Mouse (Mus musculus) liver, postnatal 0 days (tissue): ENCODE data around the gene Gm20604. TPM values are rescaled to one million over a fixed set of nuclear protein-coding genes. Genes with fewer than 3 reads are reported as not detected.

ENCODE experiments used
- ATAC-seq: fragments of 200-750 bp; cut with Nextera tagmentation; 2 replicates; pipeline ENCODE4 v1.8.0; 2017; ENCODE audit warnings: mild to moderate bottlenecking, moderate library complexity
- DNase-seq: peaks from one replicate; pipeline ENCODE4 v3.0.0-alpha.2; 2016
- H3K27ac ChIP-seq: fragments of 300-500 bp; sonication (generic); 2 replicates; pipeline ENCODE4 v1.5.1; 2014; ENCODE audit warnings: antibody characterized with exemption, moderate library complexity, mild to moderate bottlenecking, low read depth
- H3K27me3 ChIP-seq: fragments of 300-500 bp; sonication (generic); 2 replicates; pipeline ENCODE4 v1.6.1; 2014; ENCODE audit warnings: low read length, control low read depth, mixed read lengths; ENCODE audit not compliant: insufficient read depth
- H3K36me3 ChIP-seq: fragments of 300-500 bp; sonication (generic); replicated peaks from 2 replicates; pipeline ENCODE4 v1.6.1; 2014; ENCODE audit warnings: mild to moderate bottlenecking, control low read depth, low read length, moderate library complexity, mixed read lengths; ENCODE audit not compliant: insufficient read depth
- H3K4me1 ChIP-seq: fragments of 300-500 bp; sonication (generic); 2 replicates; pipeline ENCODE4 v1.6.1; 2014; ENCODE audit warnings: antibody characterized with exemption, mild to moderate bottlenecking, control low read depth; ENCODE audit not compliant: insufficient read depth
- H3K4me2 ChIP-seq: fragments of 300-500 bp; sonication (generic); 2 replicates; pipeline ENCODE4 v1.6.1; 2014; ENCODE audit warnings: low read depth, mild to moderate bottlenecking, low read length, moderate library complexity, mixed read lengths
- H3K4me3 ChIP-seq: fragments of 300-500 bp; sonication (generic); 2 replicates; pipeline ENCODE4 v1.5.1; 2014; ENCODE audit warnings: low read depth, low read length
- H3K9ac ChIP-seq: fragments of 300-500 bp; sonication (generic); replicated peaks from 2 replicates; pipeline ENCODE4 v1.6.1; 2014; ENCODE audit warnings: mild to moderate bottlenecking, moderate library complexity
- H3K9me3 ChIP-seq: fragments of 300-500 bp; sonication (generic); 2 replicates; pipeline ENCODE4 v1.6.1; 2016; ENCODE audit warnings: mild to moderate bottlenecking, control low read depth, low read length, mixed read lengths
- CTCF ChIP-seq: sonication (generic); IDR thresholded peaks from 2 replicates; pipeline ENCODE4 v1.5.1; 2016; ENCODE audit warnings: antibody characterized with exemption, low read depth
- EP300 ChIP-seq: IDR thresholded peaks from 2 replicates; pipeline ENCODE4 v1.6.1; 2016; ENCODE audit warnings: antibody characterized with exemption, low read depth, mild to moderate bottlenecking
- WGBS: fragments of 180-500 bp; shearing (Covaris S2); extraction: QIAGEN DNeasy Blood & Tissue Kit; methylation state at CpG from one replicate; pipeline ENCODE4 v1.1.7; 2014; ENCODE audit not compliant: insufficient replicate concordance; 5-methylcytosine and 5-hydroxymethylcytosine counted together
- polyA plus RNA-seq: library from polyadenylated mRNA; unstranded; fragments of >200 nt; fragmentation: Nextera tagmentation; extraction: Ambion mirVana; gene quantifications from 2 replicates; pipeline ENCODE4 v1.2.1, GENCODE M21; 2015

The Gm20604 gene
- polyA plus RNA-seq, 1 experiment from 2014 or later = 5.2 TPM

- Histone ChIP-seq H3K27ac (peak overlapping the region; percentile 92; the same call in 1 of the 2 replicates), H3K27me3 (no peaks in the 10 kb centered on the region), H3K4me2 (peak overlapping the region; percentile 81), H3K36me3 (peaks cover 4% of the 10 kb centered on the region; the same call in 1 of the 2 replicates), H3K9ac (no peak overlapping the region), H3K9me3 (no peaks in the 10 kb centered on the region), H3K4me1 (peaks cover 19% of the 10 kb centered on the region), H3K4me3 (peak overlapping the region; percentile 67)
- DNase-seq = peak; percentile 31
- WGBS = 29% methylated on average over 6 of the region's 6 CpGs
- TF ChIP-seq EP300 (no peak), CTCF (peak; percentile 31; the same call in 1 of the 2 replicates)
- ATAC-seq = no peak
These were observed 13.6 kb downstream of the Gm20604 start for GRCm38 (mm10) chr12:102744839-102745238.

GRCm38 (mm10) chr12:102743589-102744574, 14.6 kb downstream of the Gm20604 start, which contains the start of the genes Moap1 and Tmem251:
Gene Moap1 (minus strand): TSS chr12:102743661.
Gene Tmem251 (plus strand): TSS chr12:102743762.
- Histone ChIP-seq H3K27me3 (no peaks in the 10 kb centered on the region), H3K4me1 (peaks cover 19% of the 10 kb centered on the region), H3K9me3 (no peaks in the 10 kb centered on the region), H3K9ac (peak within 1 kb of the TSS; percentile 75), H3K36me3 (no peaks in the 10 kb centered on the region; the same call in 1 of the 2 replicates), H3K4me2 (peak within 1 kb of the TSS; percentile 81), H3K27ac (peak within 1 kb of the TSS; percentile 92), H3K4me3 (peak within 1 kb of the TSS; percentile 67)
- DNase-seq (peak; percentile 93), ATAC-seq (peak; percentile 97)
- no peak for TF ChIP-seq EP300
- no peak for TF ChIP-seq CTCF
- WGBS = 1% methylated on average over 59 of the region's 63 CpGs

GRCm38 (mm10) chr12:102743036-102743588, 15.4 kb downstream of the Gm20604 start:
- Histone ChIP-seq H3K9ac (peak overlapping the region; percentile 75), H3K36me3 (no peaks in the 10 kb centered on the region), H3K4me2 (peak overlapping the region; percentile 81), H3K4me3 (peak overlapping the region; percentile 67), H3K9me3 (no peaks in the 10 kb centered on the region), H3K27ac (peak overlapping the region; percentile 92), H3K27me3 (no peaks in the 10 kb centered on the region), H3K4me1 (peaks cover 19% of the 10 kb centered on the region)
- ATAC-seq (peak; percentile 55), DNase-seq (no peak)
- WGBS = 2% methylated on average over 33 of the region's 33 CpGs
- TF ChIP-seq CTCF (no peak), EP300 (no peak)

GRCm38 (mm10) chr12:102742056-102742455, 16.4 kb downstream of the Gm20604 start:
- DNase-seq (no peak), ATAC-seq (no peak)
- TF ChIP-seq CTCF = no peak
- TF ChIP-seq EP300 = no peak
- 69% methylated on average over 7 of the region's 7 CpGs for WGBS
- Histone ChIP-seq H3K9me3 (no peaks in the 10 kb centered on the region), H3K4me2 (no peak overlapping the region), H3K4me3 (no peak overlapping the region), H3K9ac (no peak overlapping the region), H3K36me3 (no peaks in the 10 kb centered on the region), H3K27me3 (no peaks in the 10 kb centered on the region), H3K27ac (no peak overlapping the region), H3K4me1 (peaks cover 19% of the 10 kb centered on the region)

GRCm38 (mm10) chr12:102740285-102740684, 18.2 kb downstream of the Gm20604 start:
- Histone ChIP-seq H3K4me2 (no peak overlapping the region), H3K9me3 (no peaks in the 10 kb centered on the region), H3K4me3 (no peak overlapping the region), H3K9ac (no peak overlapping the region), H3K4me1 (peaks cover 14% of the 10 kb centered on the region), H3K27me3 (no peaks in the 10 kb centered on the region), H3K36me3 (no peaks in the 10 kb centered on the region), H3K27ac (no peak overlapping the region)
- DNase-seq (no peak), ATAC-seq (no peak)
- WGBS = 61% methylated on average over 3 of the region's 3 CpGs
- TF ChIP-seq EP300 (no peak), CTCF (peak; percentile 67)

GRCm38 (mm10) chr12:102739096-102739495, 19.4 kb downstream of the Gm20604 start:
- H3K4me2 ChIP-seq = no peak overlapping the region
- TF ChIP-seq CTCF (no peak), EP300 (no peak)
- 81% methylated on average over 5 of the region's 5 CpGs for WGBS
- peaks cover 8% of the 10 kb centered on the region for H3K4me1 ChIP-seq
- DNase-seq (no peak), ATAC-seq (no peak)
- no peak overlapping the region for H3K9ac ChIP-seq
- no peaks in the 10 kb centered on the region for H3K36me3 ChIP-seq
- no peak overlapping the region for H3K4me3 ChIP-seq
- no peaks in the 10 kb centered on the region for H3K27me3 ChIP-seq
- no peak overlapping the region for H3K27ac ChIP-seq
- H3K9me3 ChIP-seq = no peaks in the 10 kb centered on the region
